Mouse (Mus musculus) lung, embryonic 16.5 days (tissue): ENCODE data around the gene Zfp14. TPM values are rescaled to one million over a fixed set of nuclear protein-coding genes. Genes with fewer than 3 reads are reported as not detected.

Source experiments
- ATAC-seq: fragments of 200-750 bp; cut with Nextera tagmentation; 2 replicates; pipeline ENCODE4 v1.8.0; 2017; ENCODE audit warnings: low read depth, mild to moderate bottlenecking, moderate library complexity
- H3K27ac ChIP-seq: fragments of 300-500 bp; sonication (generic); 2 replicates; pipeline ENCODE4 v1.5.1; 2014; ENCODE audit warnings: mild to moderate bottlenecking, control low read depth, low read length
- H3K27me3 ChIP-seq: fragments of 300-500 bp; sonication (generic); 2 replicates; pipeline ENCODE4 v1.6.1; 2014; ENCODE audit warnings: low read depth, low read length, mixed read lengths; ENCODE audit not compliant: control insufficient read depth, insufficient read depth
- H3K36me3 ChIP-seq: fragments of 300-500 bp; sonication (generic); 2 replicates; pipeline ENCODE4 v1.6.1; 2014; ENCODE audit warnings: low read length; ENCODE audit not compliant: control insufficient read depth, insufficient read depth
- H3K4me1 ChIP-seq: fragments of 300-500 bp; sonication (generic); replicated peaks from 2 replicates; pipeline ENCODE4 v1.6.1; 2014; ENCODE audit warnings: low read length, mixed read lengths; ENCODE audit not compliant: control insufficient read depth, insufficient read depth
- H3K4me2 ChIP-seq: fragments of 300-500 bp; sonication (generic); 2 replicates; pipeline ENCODE4 v1.6.1; 2014; ENCODE audit warnings: low read depth, low read length, control low read depth
- H3K4me3 ChIP-seq: fragments of 300-500 bp; sonication (generic); 2 replicates; pipeline ENCODE4 v1.5.1; 2014; ENCODE audit warnings: mild to moderate bottlenecking, low read length, control low read depth
- H3K9ac ChIP-seq: fragments of 300-500 bp; sonication (generic); 2 replicates; pipeline ENCODE4 v1.6.1; 2014; ENCODE audit warnings: low read length, control low read depth
- H3K9me3 ChIP-seq: fragments of 300-500 bp; sonication (generic); 2 replicates; pipeline ENCODE4 v1.6.1; 2016; ENCODE audit warnings: low read length; ENCODE audit not compliant: control insufficient read depth
- WGBS: fragments of 180-500 bp; shearing (Covaris S2); extraction: QIAGEN DNeasy Blood & Tissue Kit; methylation state at CpG from one replicate; pipeline ENCODE4 v1.1.7; 2014; 5-methylcytosine and 5-hydroxymethylcytosine counted together
- polyA plus RNA-seq: library from polyadenylated mRNA; unstranded; fragments of >200 nt; fragmentation: Nextera tagmentation; extraction: Ambion mirVana; gene quantifications from 2 replicates; pipeline ENCODE4 v1.2.1, GENCODE M21; 2015

The Zfp14 gene
- polyA plus RNA-seq: 3.7 and 4.3 TPM in 2 replicates

DNA sequence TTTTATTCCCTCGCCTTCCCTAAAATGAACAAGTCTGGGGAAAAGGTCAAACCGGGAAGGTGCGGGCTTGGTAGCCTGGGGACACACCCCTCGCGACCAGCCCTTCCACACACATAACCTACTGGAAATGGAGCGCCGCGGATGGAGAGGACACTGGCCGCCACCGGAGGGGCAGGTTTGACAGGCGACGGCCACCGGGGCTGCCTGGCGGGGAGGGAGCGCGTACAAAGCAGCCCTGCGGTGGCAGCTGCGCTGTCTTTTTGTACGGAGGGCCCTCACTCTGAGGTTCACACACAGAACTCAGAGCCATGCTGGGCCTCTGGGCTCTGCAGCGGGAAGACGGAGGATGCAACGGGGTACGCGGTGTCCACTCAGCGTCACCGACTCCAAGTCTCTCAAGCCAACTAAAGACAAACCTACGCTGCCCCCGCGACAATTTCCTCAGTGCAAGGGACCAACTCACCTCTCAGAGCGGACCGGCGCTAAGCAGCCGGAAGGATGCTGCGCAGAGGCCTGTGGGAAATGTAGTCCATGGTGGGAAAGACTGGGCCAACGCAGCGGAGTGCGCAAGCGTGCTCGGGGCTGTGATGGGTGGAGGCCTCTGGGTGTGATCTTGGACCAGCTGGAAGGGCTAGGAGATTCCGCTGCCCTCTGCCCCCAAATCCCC, at the start of gene Zfp14:
TSS of gene Zfp14 (minus strand) at position 499 of the 667 bp plus-strand sequence.
- Histone ChIP-seq H3K9me3 (no peaks in the 10 kb centered on the region), H3K4me2 (peak within 1 kb of the TSS; percentile 72), H3K9ac (peak within 1 kb of the TSS; percentile 74), H3K36me3 (no peaks in the 10 kb centered on the region; the same call in 1 of the 2 replicates), H3K4me3 (peak within 1 kb of the TSS; percentile 78), H3K27me3 (no peaks in the 10 kb centered on the region), H3K27ac (peak within 1 kb of the TSS; percentile 71), H3K4me1 (peaks cover 7% of the 10 kb centered on the region)
- ATAC-seq: peak; percentile 99
- under 1% methylated on average over 40 of the region's 40 CpGs for WGBS

DNA sequence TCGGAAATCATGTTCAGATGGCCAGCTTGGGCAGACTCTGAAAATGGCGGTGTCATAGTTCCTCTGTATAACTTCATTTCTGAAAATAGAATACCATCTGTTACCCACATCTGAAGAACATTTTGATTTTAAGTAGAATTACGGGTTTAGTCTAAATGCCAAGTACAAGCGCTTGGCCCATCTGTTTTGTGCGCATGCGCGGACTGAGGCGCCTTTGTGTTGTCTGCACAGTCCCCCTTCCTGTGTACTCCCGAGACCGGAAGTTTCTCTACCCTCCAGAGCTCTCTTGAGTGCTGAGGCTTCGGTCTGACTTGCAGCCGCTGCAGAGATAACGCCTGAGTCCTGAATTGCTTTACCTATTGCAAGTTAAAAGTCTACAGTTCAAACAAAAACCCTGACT, 48.1 kb upstream of the Zfp14 start:
- peaks cover 8% of the 10 kb centered on the region for H3K4me1 ChIP-seq
- 86% methylated on average over 13 of the region's 13 CpGs for WGBS
- H3K9ac ChIP-seq: no peak overlapping the region
- peaks cover 39% of the 10 kb centered on the region for H3K36me3 ChIP-seq
- peaks cover 9% of the 10 kb centered on the region for H3K9me3 ChIP-seq
- no peak overlapping the region for H3K4me3 ChIP-seq
- H3K27ac ChIP-seq: no peak overlapping the region
- H3K4me2 ChIP-seq: no peak overlapping the region
- no peaks in the 10 kb centered on the region for H3K27me3 ChIP-seq
- ATAC-seq: no peak

DNA sequence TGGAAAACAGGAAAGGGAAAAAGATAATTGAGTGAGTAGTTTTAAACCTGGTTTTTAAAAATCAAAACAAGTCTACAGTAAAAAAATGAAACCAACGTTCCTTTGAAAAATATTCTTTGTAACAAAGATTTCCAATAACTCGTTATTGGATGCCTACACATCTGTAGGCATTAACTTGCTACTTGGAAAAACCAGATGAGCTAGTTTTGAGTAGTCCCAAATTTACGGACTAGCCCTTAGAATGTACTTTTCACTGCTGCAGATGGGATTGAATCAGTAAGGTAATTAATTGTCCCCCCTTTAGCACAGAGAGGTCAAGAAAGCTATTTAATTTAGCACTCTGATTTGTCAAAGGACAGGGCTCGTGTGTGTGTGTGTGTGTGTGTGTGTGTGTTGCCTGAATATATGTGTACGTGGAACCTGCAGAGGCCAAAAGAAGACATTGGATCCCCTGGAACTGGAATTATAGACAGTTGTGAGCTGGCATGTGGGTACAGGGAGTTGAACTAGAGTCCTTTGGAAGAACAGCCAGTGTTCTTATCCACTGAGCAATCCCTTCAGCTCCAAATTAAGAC, 44.5 kb upstream of the Zfp14 start:
- Histone ChIP-seq H3K27ac (peak overlapping the region; percentile 99; the same call in 1 of the 2 replicates), H3K4me2 (peak overlapping the region; percentile 58), H3K4me3 (peak overlapping the region; percentile 84), H3K9ac (peak overlapping the region; percentile 69), H3K9me3 (no peaks in the 10 kb centered on the region), H3K4me1 (peaks cover 13% of the 10 kb centered on the region), H3K27me3 (no peaks in the 10 kb centered on the region), H3K36me3 (peaks cover 11% of the 10 kb centered on the region; the same call in 1 of the 2 replicates)
- ATAC-seq: no peak
- WGBS: 2% methylated on average over 5 of the region's 5 CpGs

DNA sequence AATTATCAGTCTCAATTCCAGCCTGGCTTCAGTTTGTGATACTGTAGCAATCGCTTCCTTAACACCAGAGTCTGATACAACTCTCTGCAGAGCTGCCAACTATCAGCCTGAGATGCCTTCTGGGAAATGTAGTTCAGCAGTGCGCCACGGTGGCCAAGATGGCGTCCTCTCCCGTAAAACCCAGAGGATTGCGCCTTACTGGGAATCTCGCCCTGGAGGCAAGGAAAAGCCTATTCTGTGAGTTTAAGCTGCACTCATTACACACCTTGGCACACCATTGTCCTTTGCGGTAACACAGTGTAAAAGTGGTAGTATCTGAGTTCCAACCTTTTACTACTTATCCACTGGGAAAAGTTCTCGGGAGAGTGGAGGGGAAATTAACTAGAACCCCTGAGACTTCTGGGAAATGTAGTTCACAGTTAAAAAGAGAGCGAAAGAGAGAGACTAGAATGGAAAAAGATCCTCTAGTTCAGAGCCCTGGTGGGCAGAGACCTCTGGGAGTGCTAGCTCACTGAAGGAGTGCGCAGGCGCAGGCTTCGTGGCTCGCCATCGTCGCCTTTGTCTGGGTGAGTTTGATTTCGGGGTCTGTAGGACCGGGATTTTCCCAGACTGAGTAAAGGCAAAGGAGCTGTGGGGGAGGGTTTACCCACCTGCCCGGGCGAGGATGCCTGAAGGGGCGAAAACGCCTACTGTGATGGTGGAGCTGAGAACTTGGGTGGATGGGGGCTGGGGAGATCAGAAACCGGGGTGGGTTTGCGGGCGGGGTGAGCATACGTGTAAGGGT, 43.7 kb upstream of the Zfp14 start, which contains the start of gene Zfp260:
TSS of gene Zfp260 (plus strand) at position 132 of the 784 bp plus-strand sequence.
- H3K4me1 ChIP-seq: peaks cover 13% of the 10 kb centered on the region
- peak within 1 kb of the TSS; percentile 61 for H3K4me2 ChIP-seq
- H3K36me3 ChIP-seq: peaks cover 4% of the 10 kb centered on the region; the same call in 1 of the 2 replicates
- H3K4me3 ChIP-seq: peak within 1 kb of the TSS; percentile 84
- H3K27ac ChIP-seq: peak within 1 kb of the TSS; percentile 99
- H3K9me3 ChIP-seq: no peaks in the 10 kb centered on the region
- peak; percentile 85 for ATAC-seq
- H3K9ac ChIP-seq: peak within 1 kb of the TSS; percentile 89
- no peaks in the 10 kb centered on the region for H3K27me3 ChIP-seq
- WGBS: under 1% methylated on average over 26 of the region's 26 CpGs

DNA sequence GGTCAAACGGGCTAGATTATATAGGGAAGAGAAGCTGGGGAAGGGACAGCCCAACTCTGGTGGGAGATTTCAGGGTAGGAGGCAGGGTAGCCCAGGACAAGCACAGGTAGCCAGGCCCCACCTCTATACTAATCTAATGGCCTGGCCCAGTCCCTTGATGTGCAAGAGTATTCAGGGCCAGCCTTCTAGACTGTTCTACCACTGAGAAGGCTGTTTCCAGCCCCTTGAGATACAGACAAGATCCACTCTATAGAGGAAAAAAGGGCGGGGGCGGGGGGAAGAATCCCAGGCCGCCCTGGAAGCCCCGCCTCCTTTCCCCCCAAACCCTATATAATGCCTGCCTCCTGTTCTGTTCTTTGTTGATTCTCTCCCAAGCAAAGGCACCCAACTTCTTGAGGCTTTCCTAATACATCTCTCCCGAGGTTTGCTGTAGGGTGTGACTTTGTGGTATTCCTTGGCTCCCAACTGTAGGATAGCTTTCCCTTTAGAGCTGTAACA, 42.8 kb upstream of the Zfp14 start:
- WGBS: 71% methylated on average over 6 of the region's 6 CpGs
- H3K9me3 ChIP-seq: no peaks in the 10 kb centered on the region
- peak overlapping the region; percentile 51 for H3K9ac ChIP-seq
- H3K36me3 ChIP-seq: 0 out of 2 replicates have a peak, but pooled peaks cover 2% of the 10 kb centered on the region
- H3K27ac ChIP-seq: no peak overlapping the region
- H3K4me2 ChIP-seq: peak overlapping the region; percentile 61
- ATAC-seq: no peak
- peaks cover 19% of the 10 kb centered on the region for H3K4me1 ChIP-seq
- no peaks in the 10 kb centered on the region for H3K27me3 ChIP-seq
- peak overlapping the region; percentile 84 for H3K4me3 ChIP-seq

DNA sequence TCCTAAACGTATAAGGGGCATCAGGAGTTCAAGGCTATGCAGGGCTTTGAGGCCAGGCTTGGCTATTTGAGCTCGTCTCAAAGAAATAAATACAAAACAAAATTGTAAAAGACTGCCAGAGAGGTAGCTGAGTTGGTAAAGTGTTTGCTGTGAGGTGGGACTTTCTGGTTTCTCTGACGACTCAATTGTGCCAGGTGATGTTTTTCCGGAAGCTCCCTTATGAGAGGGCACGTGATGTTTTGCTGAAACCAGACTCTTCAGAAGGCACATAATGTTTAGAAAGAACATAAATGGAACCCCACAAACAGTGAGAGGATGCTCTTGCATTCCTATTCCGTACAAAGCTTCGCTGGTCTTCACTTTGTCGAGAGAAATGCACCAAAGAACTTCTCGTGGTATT, 41.5 kb upstream of the Zfp14 start:
- no peak overlapping the region for H3K4me3 ChIP-seq

DNA sequence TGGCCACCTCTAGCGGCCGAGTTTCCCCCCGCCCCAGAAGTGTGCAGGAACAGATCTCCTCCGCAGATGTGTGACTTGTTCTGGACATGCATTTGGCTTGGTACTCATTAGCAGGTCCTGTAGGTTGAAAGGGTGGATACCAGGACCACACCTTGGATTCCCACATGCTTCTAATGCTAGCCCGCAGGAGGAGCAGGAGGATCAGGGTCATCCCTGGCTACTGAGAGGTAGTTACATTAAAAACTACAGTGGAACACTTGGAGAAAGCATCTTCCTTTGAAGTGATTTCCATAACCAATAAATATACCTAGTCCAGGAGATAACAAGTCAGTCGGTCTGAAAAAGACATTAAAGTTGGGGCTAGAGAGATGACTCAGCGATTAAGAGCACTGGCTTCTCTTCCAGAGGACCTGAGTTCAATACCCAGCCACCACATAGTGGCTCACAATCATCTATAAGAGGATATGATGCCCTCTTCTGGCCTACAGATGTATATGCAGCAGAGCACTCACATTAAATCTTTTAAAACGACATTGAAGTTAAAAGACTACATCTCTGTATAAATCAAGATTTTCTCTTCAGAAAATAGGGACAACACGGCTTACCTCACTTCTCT, 39.9 kb upstream of the Zfp14 start:
- 7% methylated on average over 9 of the region's 9 CpGs for WGBS
- Histone ChIP-seq H3K27ac (peak overlapping the region; percentile 58), H3K9ac (peak overlapping the region; percentile 55), H3K4me3 (peak overlapping the region; percentile 74), H3K36me3 (0 out of 2 replicates have a peak, but pooled peaks cover 1% of the 10 kb centered on the region), H3K4me1 (peaks cover 17% of the 10 kb centered on the region), H3K4me2 (peak overlapping the region; percentile 65), H3K9me3 (no peaks in the 10 kb centered on the region), H3K27me3 (no peaks in the 10 kb centered on the region)
- ATAC-seq: peak; percentile 1; the same call in 1 of the 2 replicates

More for the DNA sequence above, 41.5 kb upstream of the Zfp14 start:
- 0 out of 2 replicates have a peak, but pooled peaks cover 2% of the 10 kb centered on the region for H3K36me3 ChIP-seq
- H3K27me3 ChIP-seq: no peaks in the 10 kb centered on the region
- H3K9ac ChIP-seq: no peak overlapping the region
- H3K27ac ChIP-seq: no peak overlapping the region
- H3K4me2 ChIP-seq: no peak overlapping the region
- 73% methylated on average over 9 of the region's 9 CpGs for WGBS
- ATAC-seq: no peak
- H3K9me3 ChIP-seq: no peaks in the 10 kb centered on the region
- H3K4me1 ChIP-seq: peaks cover 22% of the 10 kb centered on the region

DNA sequence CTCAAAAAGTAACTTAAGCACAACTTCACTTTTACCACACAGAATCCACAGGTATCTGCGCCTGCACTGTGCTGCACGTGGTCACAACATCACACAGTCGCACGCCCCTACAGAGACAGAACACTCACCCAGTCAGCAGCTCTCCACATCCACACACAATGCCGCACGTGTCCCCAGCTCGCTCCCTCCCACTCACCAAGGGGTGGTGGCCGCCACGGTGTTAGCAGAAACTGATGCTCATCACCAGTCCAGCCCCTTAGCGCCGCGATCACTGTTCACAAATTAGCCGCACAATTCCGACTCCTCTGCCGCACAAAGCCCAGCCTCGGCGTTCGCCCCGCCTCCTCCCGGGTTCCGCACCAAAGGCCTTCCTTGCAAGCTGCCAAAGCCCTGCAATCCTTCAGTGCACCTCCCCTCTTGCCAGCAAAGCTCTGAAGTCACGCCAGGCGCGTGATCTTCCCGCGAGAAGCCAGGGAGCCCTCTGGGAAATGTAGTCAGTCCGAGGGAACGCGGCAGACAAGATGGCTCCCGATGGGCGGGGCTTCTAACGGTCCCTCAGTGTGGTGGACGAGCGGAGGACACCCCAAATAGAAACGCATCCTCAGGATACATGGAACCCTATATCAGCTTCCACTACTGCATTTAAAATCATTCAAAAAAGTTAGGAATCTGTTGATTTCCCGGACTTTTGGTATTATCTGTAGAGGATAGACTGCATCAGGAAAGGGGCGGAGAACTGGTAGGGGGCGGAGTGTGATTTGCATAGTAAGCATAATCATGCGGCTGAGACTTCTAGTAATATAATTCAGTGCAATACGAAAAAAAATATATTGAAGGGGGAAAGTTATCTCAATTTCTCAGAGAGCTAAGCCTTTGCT, 39.2 kb upstream of the Zfp14 start, which contains the start of the genes Gm26920 and Zfp566:
TSS of gene Gm26920 (minus strand) at position 319 of the 878 bp plus-strand sequence.
TSS of gene Zfp566 (minus strand) at position 436 of the 878 bp plus-strand sequence.
- peaks cover 5% of the 10 kb centered on the region for H3K36me3 ChIP-seq
- H3K27me3 ChIP-seq: no peaks in the 10 kb centered on the region
- no peaks in the 10 kb centered on the region for H3K9me3 ChIP-seq
- peak within 1 kb of the TSS; percentile 65 for H3K4me2 ChIP-seq
- peak within 1 kb of the TSS; percentile 80 for H3K9ac ChIP-seq
- H3K27ac ChIP-seq: peak within 1 kb of the TSS; percentile 58
- under 1% methylated on average over 40 of the region's 40 CpGs for WGBS
- peaks cover 15% of the 10 kb centered on the region for H3K4me1 ChIP-seq
- ATAC-seq: peak; percentile 92
- H3K4me3 ChIP-seq: peak within 1 kb of the TSS; percentile 74
